Mouse (Mus musculus) inflammation-experienced regulatory T-cells, adult 16 weeks (primary cell): ENCODE data around the gene Mycs. TPM values are rescaled to one million over a fixed set of nuclear protein-coding genes. Genes with fewer than 3 reads are reported as not detected.

Experiments
- polyA plus RNA-seq: library from polyadenylated mRNA; unstranded; fragments of 100-300 nt; shearing (Covaris generic); gene quantifications from one replicate; pipeline ENCODE4 v1.2.1, GENCODE M21; 2017

Mycs gene
- polyA plus RNA-seq, result not detected

DNA sequence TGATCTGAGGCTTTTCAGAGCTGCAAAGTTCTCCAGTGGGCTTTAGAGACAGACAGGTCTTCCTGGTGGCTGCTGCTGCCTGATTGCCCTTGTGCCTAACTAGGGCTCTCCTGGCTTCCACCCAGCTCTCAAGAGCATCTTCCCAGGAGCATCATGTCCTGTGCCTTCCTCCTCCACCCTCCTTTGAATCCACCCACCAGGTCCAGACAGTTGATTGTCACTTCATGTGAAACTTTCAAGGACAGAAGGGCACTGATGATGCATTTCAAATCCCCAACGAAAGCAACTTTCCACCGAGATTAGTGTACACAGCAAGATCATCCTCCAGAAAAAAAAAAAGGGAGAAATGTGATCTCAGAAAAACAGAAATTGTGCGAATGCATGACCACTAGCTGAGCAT is at the start of gene Mycs:
TSS of gene Mycs (minus strand) at position 101 of the 400 bp plus-strand sequence.

Other genes starting within 250 kb of the Mycs start
- gene Btbd35f7, start 199.8 kb upstream of the Mycs start, polyA plus RNA-seq, result not detected